Mouse (Mus musculus) hindbrain, embryonic 16.5 days (tissue): ENCODE measurements at regions not wholly inside any gene's neighbourhood (a gene's known extent, or its start where the extent isn't known, plus 50 kb on each side); places are given as distances from the start of the nearest gene placed in this dataset.

Experiments
- ATAC-seq: fragments of 200-750 bp; cut with Nextera tagmentation; 2 replicates; pipeline ENCODE4 v1.8.0; 2017; ENCODE audit warnings: moderate TSS enrichment, moderate library complexity
- H3K27ac ChIP-seq: fragments of 300-500 bp; sonication (generic); 2 replicates; pipeline ENCODE4 v1.5.1; 2014; ENCODE audit warnings: low read depth, mild to moderate bottlenecking, control low read depth, low read length, moderate library complexity
- H3K27me3 ChIP-seq: fragments of 300-500 bp; sonication (generic); replicated peaks from 2 replicates; pipeline ENCODE4 v1.6.1; 2014; ENCODE audit warnings: low read length; ENCODE audit not compliant: control insufficient read depth, insufficient read depth
- H3K36me3 ChIP-seq: fragments of 300-500 bp; sonication (generic); 2 replicates; pipeline ENCODE4 v1.6.1; 2014; ENCODE audit warnings: mild to moderate bottlenecking, low read length, moderate library complexity, mixed read lengths; ENCODE audit not compliant: control insufficient read depth, insufficient read depth
- H3K4me1 ChIP-seq: fragments of 300-500 bp; sonication (generic); 2 replicates; pipeline ENCODE4 v1.6.1; 2014; ENCODE audit warnings: low read depth, low read length; ENCODE audit not compliant: control insufficient read depth, insufficient read depth
- H3K4me2 ChIP-seq: fragments of 300-500 bp; sonication (generic); 2 replicates; pipeline ENCODE4 v1.6.1; 2014; ENCODE audit warnings: mild to moderate bottlenecking, low read length, control low read depth, moderate library complexity
- H3K4me3 ChIP-seq: fragments of 300-500 bp; sonication (generic); 2 replicates; pipeline ENCODE4 v1.5.1; 2014; ENCODE audit warnings: mild to moderate bottlenecking, low read length, control low read depth, moderate library complexity
- H3K9ac ChIP-seq: fragments of 300-500 bp; sonication (generic); 2 replicates; pipeline ENCODE4 v1.6.1; 2014; ENCODE audit warnings: low read depth, mild to moderate bottlenecking, control low read depth, low read length, moderate library complexity
- H3K9me3 ChIP-seq: fragments of 300-500 bp; sonication (generic); 2 replicates; pipeline ENCODE4 v1.6.1; 2014; ENCODE audit warnings: mild to moderate bottlenecking, low read length, moderate library complexity; ENCODE audit not compliant: control insufficient read depth
- WGBS: fragments of 180-500 bp; shearing (Covaris S2); extraction: QIAGEN DNeasy Blood & Tissue Kit; methylation state at CpG from one replicate; pipeline ENCODE4 v1.1.7; 2014; 5-methylcytosine and 5-hydroxymethylcytosine counted together

- H3K4me1 ChIP-seq, result peaks cover 9% of the 10 kb centered on the region
- peak overlapping the region; percentile 27; the same call in 1 of the 2 replicates for H3K4me2 ChIP-seq
- no peaks in the 10 kb centered on the region for H3K36me3 ChIP-seq
- WGBS, result 27% methylated on average over 17 of the region's 17 CpGs
- no peaks in the 10 kb centered on the region for H3K9me3 ChIP-seq
- no peak overlapping the region for H3K4me3 ChIP-seq
- ATAC-seq, result peak; percentile 45; the same call in 1 of the 2 replicates
- H3K9ac ChIP-seq, result peak overlapping the region; percentile 5; the same call in 1 of the 2 replicates
- 0 out of 2 replicates have a peak, but pooled peaks cover 2% of the 10 kb centered on the region for H3K27me3 ChIP-seq
- no peak overlapping the region for H3K27ac ChIP-seq
Observed at GRCm38 (mm10) chr14:67569744-67570322, 1560.8 kb upstream of the Gulo start.

- H3K4me2 ChIP-seq, result peak overlapping the region; percentile 36; the same call in 1 of the 2 replicates
- no peaks in the 10 kb centered on the region for H3K9me3 ChIP-seq
- WGBS, result 21% methylated on average over 22 of the region's 22 CpGs
- 0 out of 2 replicates have a peak, but pooled peaks cover 2% of the 10 kb centered on the region for H3K27me3 ChIP-seq
- H3K9ac ChIP-seq, result peak overlapping the region; percentile 5; the same call in 1 of the 2 replicates
- H3K4me1 ChIP-seq, result peaks cover 9% of the 10 kb centered on the region
- peak; percentile 80; the same call in 1 of the 2 replicates for ATAC-seq
- no peak overlapping the region for H3K27ac ChIP-seq
- no peak overlapping the region for H3K4me3 ChIP-seq
- no peaks in the 10 kb centered on the region for H3K36me3 ChIP-seq
Observed at GRCm38 (mm10) chr14:67568896-67569743, 1560.1 kb upstream of the Gulo start.

- Histone ChIP-seq H3K4me1 (peaks cover 8% of the 10 kb centered on the region), H3K9ac (no peak overlapping the region), H3K4me3 (no peak overlapping the region), H3K4me2 (no peak overlapping the region), H3K27me3 (no peaks in the 10 kb centered on the region), H3K36me3 (no peaks in the 10 kb centered on the region), H3K27ac (no peak overlapping the region), H3K9me3 (no peaks in the 10 kb centered on the region)
- 66% methylated on average over 7 of the region's 7 CpGs for WGBS
- ATAC-seq, result peak; percentile 91
Observed at GRCm38 (mm10) chr14:67554897-67555296, 1545.9 kb upstream of the Gulo start.

- Histone ChIP-seq H3K4me3 (no peak overlapping the region), H3K36me3 (no peaks in the 10 kb centered on the region), H3K27me3 (no peaks in the 10 kb centered on the region), H3K27ac (peak overlapping the region; percentile 4; the same call in 1 of the 2 replicates), H3K4me2 (no peak overlapping the region), H3K9ac (no peak overlapping the region), H3K9me3 (no peaks in the 10 kb centered on the region; the same call in 1 of the 2 replicates), H3K4me1 (peaks cover 8% of the 10 kb centered on the region)
- ATAC-seq, result peak; percentile 77
- 34% methylated on average over 6 of the region's 6 CpGs for WGBS
Observed at GRCm38 (mm10) chr14:67550462-67551185, 1541.6 kb upstream of the Gulo start.

GRCm38 (mm10) chr14:67548750-67549149 lies 1539.7 kb upstream of the Gulo start:
- Histone ChIP-seq H3K4me1 (peaks cover 8% of the 10 kb centered on the region), H3K27me3 (no peaks in the 10 kb centered on the region), H3K4me2 (no peak overlapping the region), H3K9me3 (peaks cover 1% of the 10 kb centered on the region; the same call in 1 of the 2 replicates), H3K4me3 (no peak overlapping the region), H3K27ac (no peak overlapping the region), H3K36me3 (no peaks in the 10 kb centered on the region), H3K9ac (no peak overlapping the region)
- no peak for ATAC-seq
- WGBS, result 84% methylated on average over 6 of the region's 6 CpGs

- H3K27ac ChIP-seq, result no peak overlapping the region
Observed at GRCm38 (mm10) chr14:67545036-67545435, 1536.0 kb upstream of the Gulo start.

GRCm38 (mm10) chr14:67541271-67541711 lies 1532.3 kb upstream of the Gulo start:
- H3K4me3 ChIP-seq, result no peak overlapping the region
- H3K27ac ChIP-seq, result peak overlapping the region; percentile 30; the same call in 1 of the 2 replicates
- 9% methylated on average over 4 of the region's 4 CpGs for WGBS
- no peak overlapping the region for H3K9ac ChIP-seq
- H3K4me2 ChIP-seq, result no peak overlapping the region
- H3K4me1 ChIP-seq, result peaks cover 19% of the 10 kb centered on the region
- no peaks in the 10 kb centered on the region for H3K36me3 ChIP-seq
- peaks cover 7% of the 10 kb centered on the region; the same call in 1 of the 2 replicates for H3K9me3 ChIP-seq
- H3K27me3 ChIP-seq, result no peaks in the 10 kb centered on the region
- peak; percentile 75 for ATAC-seq

More at GRCm38 (mm10) chr14:67545036-67545435, 1536.0 kb upstream of the Gulo start:
- H3K4me2 ChIP-seq, result no peak overlapping the region
- no peak for ATAC-seq
- peaks cover 7% of the 10 kb centered on the region; the same call in 1 of the 2 replicates for H3K9me3 ChIP-seq
- H3K9ac ChIP-seq, result no peak overlapping the region
- WGBS, result 70% methylated on average over 5 of the region's 5 CpGs
- peaks cover 6% of the 10 kb centered on the region for H3K4me1 ChIP-seq
- H3K36me3 ChIP-seq, result no peaks in the 10 kb centered on the region
- H3K4me3 ChIP-seq, result no peak overlapping the region
- H3K27me3 ChIP-seq, result no peaks in the 10 kb centered on the region

GRCm38 (mm10) chr14:67538696-67539095 lies 1529.7 kb upstream of the Gulo start:
- H3K9me3 ChIP-seq, result peaks cover 5% of the 10 kb centered on the region; the same call in 1 of the 2 replicates
- H3K4me3 ChIP-seq, result no peak overlapping the region
- H3K4me1 ChIP-seq, result peaks cover 19% of the 10 kb centered on the region
- no peak overlapping the region for H3K9ac ChIP-seq
- no peak for ATAC-seq
- no peak overlapping the region for H3K4me2 ChIP-seq
- 75% methylated on average over 9 of the region's 9 CpGs for WGBS
- no peaks in the 10 kb centered on the region for H3K27me3 ChIP-seq
- no peaks in the 10 kb centered on the region for H3K36me3 ChIP-seq
- H3K27ac ChIP-seq, result no peak overlapping the region
